Mouse (Mus musculus) kidney, postnatal 4 days (tissue): ENCODE data around the gene Ticrr.

Experiments used
- DNase-seq, 2 experiments: peaks; one replicate each; pipeline ENCODE4 v3.0.0; 2021; ENCODE audit warnings: mixed read lengths in 2 of 2

The Ticrr gene

DNA sequence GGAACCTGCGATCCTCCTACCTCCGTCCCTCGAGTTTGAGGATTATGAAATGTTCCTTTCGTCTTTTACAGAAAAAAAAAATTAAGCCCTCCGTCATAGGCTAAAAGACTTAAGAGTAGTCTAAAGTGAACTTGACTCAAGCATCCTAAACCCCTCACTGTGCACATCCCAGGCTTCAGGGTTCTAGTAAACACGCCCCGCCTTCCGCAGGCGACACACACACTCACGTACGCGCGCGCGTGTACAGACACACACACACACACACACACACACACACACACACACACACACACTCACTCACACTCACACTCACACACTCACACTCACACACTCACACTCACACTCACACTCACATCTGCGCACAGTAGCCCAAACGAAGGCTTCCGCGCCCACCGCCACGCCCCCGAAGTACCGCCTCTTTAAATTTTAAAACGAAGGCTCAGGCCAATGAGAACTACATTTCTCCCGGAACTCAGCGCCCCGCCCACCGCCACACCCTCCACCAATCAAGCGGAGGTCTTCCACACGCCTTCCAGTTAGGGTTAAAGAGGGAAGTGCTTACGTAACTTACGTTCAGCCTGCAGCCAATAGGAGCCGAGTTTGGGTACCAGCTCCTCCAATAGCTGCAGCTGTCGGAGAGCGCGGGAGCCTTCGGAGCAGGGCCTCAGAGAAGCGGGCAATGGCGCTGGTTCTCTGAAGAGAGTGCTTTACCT lies at the start of gene Ticrr:
TSS of gene Ticrr (plus strand) at position 619 of the 713 bp plus-strand sequence.
- peak; percentile 98 to 99 for DNase-seq

GRCm38 (mm10) chr7:79611901-79612300 lies 48.1 kb upstream of the Ticrr start:
- DNase-seq: no peak

DNA sequence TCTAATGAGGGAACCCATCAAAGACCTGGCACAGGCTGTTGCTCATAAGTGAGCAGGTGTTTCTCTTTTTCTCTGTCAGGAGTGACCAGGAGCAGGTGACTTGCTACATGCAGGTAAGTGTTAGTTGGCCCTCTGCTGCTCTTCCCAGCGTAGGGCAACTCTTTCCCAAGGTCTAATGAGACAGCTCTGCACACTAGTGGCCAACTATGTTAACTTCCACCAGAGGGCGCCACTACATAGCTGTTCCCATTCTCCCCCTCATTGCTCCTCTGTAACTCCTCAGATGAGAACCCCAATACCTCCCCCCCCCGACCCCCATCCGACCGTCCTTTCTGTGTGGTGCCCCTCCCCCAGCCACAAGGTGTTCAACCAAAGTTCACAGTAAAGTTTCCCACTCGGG lies 47.2 kb upstream of the Ticrr start:
- peak; percentile 72 to 75 for DNase-seq

DNA sequence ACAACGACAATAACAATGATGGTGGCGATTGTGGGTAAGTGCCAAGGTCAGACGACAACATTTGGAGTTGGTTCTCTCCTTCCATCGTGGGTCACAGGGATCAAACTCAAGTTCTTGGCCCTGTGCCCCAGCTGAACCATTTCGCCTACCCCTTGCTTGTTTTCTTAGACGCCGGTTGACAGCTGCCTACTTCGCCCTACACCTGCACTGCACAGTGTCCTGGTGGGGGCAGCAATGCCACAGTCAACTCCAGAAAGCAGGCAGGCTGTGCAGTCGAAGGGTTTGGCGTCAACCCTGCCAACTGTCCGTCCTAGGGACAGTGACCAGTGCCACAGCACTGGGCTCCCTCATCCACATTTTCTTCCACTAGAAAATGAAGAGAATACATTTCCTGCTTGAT lies 46.7 kb upstream of the Ticrr start:
- DNase-seq: peak; percentile 25 to 35

DNA sequence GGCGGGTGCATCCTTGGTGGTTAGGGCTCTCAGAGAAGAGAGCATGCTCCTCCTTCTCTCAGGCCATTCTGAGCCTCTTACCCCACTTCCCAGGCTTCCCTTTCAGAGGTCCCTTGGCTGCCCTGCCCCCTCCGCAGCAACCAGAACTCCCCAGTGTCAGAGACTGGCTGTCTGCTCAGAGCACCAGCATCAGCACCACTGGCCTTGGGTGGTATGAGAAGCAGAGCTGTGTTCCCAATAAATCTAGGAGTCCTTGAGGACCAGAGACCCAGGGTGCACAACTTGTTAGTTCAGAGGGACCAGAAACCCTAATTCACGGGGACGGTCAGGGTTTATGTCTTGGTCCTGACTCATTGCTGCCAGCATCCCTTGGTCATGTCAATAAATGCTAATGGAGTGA lies 45.0 kb upstream of the Ticrr start:
- no peak for DNase-seq

GRCm38 (mm10) chr7:79615941-79616340 lies 44.1 kb upstream of the Ticrr start:
- DNase-seq: no peak

DNA sequence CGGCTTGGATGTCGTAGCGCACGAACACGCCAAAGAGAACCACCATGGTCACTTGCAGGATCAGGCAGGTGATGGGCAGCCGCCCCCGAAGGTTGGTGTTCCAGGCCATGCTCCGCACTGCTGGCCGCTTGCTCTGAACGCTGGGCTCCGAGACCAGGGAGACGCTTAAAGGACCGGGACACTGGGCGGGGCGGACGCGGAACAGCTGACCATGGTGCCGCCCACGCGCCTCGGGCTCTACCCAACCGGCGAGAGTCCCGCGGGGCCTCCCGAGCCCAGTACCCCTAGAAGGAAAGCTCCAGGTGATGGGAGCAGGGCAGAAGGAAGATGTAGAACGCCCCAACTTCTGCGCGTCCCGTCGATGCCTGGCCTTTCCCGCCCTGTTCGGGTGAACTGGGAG lies 42.6 kb upstream of the Ticrr start, which contains the start of gene Rhcg:
TSS of gene Rhcg (minus strand) at position 240 of the 400 bp plus-strand sequence.
- DNase-seq: peak; percentile 52 to 66

DNA sequence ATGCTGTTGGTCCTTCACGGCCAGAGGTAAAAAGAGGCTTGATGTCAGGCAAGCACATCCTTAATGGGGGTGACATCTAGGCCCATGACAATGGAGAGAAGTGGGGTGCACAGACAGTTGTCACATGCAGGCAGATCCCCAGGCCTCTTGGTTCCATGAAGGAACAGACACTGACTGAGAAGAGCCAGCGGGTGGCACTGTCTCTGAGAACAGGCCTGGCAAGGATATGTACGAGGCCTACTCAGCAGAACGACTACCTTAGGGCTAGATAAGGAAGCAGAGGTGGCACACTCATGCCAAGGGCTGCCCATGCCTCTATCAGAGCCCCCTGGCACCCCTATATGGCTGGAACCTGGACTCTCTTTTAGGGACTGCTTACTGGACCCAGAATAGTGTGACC lies 40.5 kb upstream of the Ticrr start:
- DNase-seq: no peak

- no peak for DNase-seq
These were observed 36.9 kb upstream of the Ticrr start for GRCm38 (mm10) chr7:79623086-79623485.

- no peak for DNase-seq
These were observed 33.8 kb upstream of the Ticrr start for GRCm38 (mm10) chr7:79626170-79626569.

DNA sequence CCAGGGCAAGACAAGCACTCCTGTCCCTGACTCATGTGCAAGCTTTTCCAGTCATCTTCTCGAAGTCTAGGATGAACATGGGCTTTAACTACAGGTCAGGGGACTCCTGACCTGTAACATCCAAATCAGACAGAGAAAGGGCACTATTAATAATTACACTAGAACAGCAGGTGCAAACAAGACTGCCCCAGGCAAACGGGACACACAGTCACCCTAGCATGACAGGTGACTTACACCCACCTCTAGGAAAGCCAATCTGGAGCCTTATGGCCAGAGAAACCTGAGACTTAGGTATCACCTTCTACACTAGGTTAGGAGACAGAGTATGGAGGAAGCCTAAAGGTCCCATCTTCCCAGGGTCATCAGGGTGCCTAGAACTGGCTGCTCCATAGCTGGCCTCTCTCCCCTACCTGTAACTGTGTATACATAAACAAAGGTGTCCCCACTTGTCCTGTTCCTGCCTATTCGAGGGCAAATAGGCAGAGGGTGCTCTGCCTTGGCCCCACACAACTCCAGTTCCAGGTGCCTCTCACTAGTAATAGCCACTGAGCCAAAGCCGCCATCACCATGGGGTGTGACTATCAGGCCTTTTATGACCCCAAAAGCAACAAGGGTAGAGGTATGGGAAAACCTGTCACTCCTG lies 31.6 kb upstream of the Ticrr start:
- peak in 1 of 2 experiments; percentile 30 for DNase-seq

DNA sequence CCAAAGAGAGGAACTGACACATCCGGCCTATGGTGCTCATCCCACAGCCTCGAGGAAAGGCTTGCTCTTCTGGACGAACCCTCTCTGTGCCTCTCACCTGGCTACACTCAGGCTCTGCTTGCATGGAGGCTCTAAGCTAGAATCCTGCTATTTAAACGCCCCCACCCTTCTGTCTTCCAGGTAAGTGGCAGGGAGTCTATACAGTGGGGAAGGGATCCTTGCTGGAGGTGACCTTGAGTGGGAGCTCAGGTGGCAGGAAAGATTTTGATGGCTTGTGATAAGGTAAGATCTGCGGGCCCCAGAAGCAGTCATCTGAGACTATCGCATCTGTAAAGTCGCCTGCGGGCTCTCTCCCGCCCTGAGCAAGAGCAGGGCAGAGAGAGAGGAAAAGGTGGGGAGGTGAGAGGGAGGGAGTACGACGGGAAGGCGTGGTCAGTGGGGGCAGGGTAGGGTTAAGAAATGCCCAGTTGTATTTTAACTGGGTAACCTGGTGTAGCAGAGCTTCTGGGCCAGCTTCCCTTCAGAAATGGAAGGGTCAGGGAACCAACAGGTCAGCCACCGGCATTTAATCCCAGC lies 28.1 kb upstream of the Ticrr start:
- peak; percentile 39 to 56 for DNase-seq

GRCm38 (mm10) chr7:79647233-79647632 lies 12.8 kb upstream of the Ticrr start:
- peak; percentile 28 to 46 for DNase-seq

- DNase-seq: peak; percentile 80 to 81
These were observed 11.0 kb upstream of the Ticrr start for GRCm38 (mm10) chr7:79649005-79649404.

DNA sequence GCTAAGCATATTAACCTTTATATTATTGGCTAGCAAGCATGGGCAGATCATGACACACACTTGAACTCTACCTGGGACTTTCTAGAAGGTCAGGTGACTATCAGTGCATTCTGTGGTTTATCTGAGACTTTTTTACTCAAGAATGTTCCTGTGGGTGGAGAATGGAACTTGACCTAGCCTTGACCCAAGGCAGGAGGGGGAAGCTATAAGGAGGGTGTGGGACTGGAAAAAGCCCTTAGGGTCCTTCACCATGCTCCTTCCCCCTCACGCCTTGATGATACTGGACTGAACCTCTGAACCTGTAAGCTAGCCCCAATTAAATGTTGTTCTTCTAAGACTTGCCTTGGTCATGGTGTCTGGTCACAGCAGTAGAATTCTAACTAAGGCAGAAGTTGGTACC lies 5.8 kb upstream of the Ticrr start:
- no peak for DNase-seq

DNA sequence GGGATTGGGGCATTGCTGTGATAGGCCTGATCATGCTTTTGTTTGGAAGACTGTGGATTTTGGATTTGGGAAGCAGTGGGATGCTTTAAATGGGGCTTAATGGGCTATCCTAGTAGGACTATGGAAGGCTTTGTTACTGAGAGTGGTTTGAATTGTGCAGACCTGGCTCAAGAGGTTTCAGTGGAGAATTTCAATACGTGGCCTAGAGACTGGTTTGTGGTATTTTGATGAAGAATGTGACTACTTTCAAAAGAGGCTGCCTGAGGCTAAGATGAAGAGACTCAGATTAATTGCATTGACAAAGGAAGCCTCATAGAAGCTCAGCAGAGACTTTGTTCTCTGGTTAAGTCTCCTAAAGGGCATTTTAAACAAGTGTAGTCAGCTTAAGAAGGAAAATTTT lies 5.4 kb upstream of the Ticrr start:
- DNase-seq: no peak

DNA sequence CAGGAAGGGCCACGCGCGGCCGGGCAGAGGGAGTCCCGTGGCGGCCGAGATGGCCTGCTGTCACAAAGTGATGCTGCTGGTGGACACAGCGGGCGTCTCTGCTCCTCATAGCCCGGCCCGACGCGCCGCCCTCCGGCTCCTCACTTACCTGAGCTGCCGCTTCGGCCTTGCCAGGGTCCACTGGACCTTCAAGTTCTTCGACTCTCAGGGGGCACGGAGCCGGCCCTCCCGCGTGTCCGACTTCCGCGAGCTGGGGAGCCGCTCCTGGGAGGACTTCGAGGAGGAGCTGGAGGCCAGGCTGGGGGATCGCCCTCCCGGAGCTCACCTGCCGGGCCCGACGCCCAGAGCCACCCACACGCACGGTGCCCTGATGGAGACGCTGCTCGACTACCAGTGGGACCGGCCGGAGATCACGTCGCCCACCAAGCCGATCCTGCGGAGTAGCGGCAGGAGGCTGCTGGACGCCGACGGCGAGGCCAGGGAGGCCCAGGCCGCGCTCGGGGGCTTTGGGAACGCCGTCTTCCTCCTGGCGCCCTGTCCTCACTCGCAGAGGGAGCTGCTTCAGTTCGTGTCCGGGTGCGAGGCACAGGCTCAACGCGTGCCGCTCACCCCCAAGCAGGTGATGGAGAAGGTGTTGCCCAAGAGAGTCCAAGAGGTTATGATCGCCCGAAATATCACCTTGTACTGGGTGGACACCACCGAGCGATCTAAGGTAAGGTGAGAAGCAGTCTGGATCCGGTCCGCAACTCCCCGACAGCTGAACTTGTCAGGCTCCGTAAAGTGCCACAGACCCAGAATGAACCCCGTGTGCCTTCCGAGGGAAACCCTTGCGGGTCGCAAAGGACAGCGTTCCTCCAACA lies 525 bp downstream of the Ticrr start:
- DNase-seq: peak in 1 of 2 experiments; percentile 25

DNA sequence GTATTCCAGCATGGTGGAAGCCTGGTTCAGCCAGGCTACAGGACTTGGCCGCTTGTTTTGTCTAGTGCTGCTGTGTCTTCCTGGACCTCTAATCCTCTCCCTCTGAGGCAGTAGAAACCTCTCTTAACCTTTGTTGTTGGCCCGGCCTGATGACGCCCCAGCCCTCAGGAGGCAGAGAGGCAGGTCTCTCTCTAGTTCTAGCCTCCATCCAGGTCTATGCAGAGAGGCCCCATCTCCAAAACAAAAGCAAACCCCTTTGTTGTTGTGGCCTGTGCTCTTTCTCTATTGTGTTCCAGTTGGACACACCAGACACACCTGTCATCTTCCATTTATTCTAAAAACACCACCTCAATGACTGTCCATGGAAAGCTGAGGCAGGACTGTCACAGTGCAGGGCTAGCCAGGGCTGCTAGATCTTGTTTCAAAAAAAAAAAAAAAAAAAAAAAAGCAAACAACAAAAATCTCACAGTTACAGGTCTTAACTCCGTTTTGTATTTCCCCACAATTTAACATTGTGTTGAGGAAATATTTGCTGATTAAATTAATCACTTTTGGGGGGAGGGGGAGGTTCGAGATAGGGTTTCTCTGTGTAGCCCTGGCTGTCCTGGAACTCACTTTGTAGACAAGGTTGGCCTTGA lies 1.4 kb downstream of the Ticrr start:
- peak in 1 of 2 experiments; percentile 5 for DNase-seq

- no peak for DNase-seq
These were observed 6.7 kb downstream of the Ticrr start for GRCm38 (mm10) chr7:79666690-79667089.

DNA sequence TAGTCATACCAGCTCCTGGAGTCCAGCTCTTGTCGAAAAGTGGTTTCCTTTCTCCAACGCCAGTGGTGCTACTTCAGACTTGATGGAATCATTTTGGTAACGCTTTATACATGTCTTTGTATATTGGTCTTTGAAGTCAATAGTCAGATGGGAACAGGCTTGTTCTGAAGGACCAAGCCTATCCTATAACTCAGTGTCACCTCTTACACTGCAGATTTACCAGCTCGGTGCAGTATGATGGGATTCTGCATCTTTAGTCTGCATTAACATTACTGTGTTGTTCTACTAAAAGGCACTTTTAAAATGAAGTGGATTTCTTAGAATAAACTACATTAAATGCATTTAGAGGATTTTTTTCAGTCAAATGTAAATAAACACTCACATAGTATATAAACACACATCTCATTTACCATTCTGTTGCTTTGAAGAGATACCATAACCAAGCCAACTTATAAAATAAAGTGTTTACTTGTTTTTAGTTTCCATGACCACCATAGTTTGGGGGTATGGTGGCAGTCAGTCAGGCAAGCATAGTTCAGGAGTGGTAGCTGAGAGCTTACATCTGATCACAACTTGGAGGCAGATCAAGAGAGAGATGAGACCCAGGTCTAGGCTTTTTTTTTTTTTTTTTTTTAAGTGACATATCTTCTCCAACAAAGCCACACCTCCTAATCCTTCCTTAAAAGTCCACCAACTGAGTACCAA lies 11.1 kb downstream of the Ticrr start:
- no peak for DNase-seq

- peak; percentile 44 to 49 for DNase-seq
These were observed 19.2 kb downstream of the Ticrr start for GRCm38 (mm10) chr7:79679186-79679585.

DNA sequence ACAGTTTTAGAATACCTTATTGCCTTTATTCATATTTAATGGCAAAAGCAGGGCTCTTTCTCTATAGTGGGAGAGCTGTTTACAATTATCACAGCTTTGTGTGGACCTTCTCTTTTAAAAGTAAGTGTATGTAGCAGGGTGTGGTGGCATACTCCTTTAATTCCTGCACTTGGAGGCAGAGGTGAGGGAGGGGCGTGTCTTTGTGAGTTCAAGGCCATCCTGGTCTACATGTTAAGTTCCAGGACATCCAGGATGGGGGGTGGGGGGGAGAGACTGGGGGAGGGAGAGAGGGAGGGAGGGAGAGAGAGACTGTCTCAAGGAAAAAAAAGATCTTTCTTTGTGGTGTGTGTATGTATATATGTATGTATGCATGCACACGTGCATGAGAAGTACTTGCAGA lies 20.2 kb downstream of the Ticrr start:
- DNase-seq: no peak
